Mouse (Mus musculus): ENCODE results near the gene Ap1m1. TPM values are rescaled to one million over a fixed set of nuclear protein-coding genes. Genes with fewer than 3 reads are reported as not detected.

The Ap1m1 gene
- polyA plus RNA-seq, 1 experiment from 2014 or later = 173 TPM

DNA sequence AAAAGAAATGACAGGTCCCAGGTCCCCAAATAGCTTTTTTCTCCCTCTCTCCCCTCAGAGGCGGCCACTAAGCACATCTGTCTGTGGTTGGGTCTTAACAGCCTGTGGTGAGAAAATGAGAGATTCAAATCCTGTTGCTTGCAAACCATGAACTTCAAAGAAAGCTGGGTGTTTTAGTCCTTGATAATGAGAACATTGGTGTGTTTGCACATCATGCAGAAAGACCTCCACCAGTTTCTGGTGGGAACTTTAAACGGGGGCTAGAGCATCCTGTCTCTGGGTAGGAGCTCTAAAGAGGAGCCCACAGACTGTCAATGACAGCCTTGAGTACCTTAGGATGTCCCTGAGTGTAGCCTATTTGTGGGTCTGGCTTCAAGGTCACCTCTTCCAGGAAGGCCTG, 51.3 kb downstream of the Ap1m1 start:
- Histone ChIP-seq H3K4me1 (replicated peaks; ENCODE audit: control insufficient read depth, insufficient read depth, low read length) (no peaks in the 10 kb centered on the region), H3K9ac (ENCODE audit: low read length) (no peak overlapping the region), H3K27ac (ENCODE audit: low read depth, low read length) (no peak overlapping the region), H3K4me3 (ENCODE audit: low read depth, low read length) (no peak overlapping the region), H3K36me3 (ENCODE audit: control insufficient read depth, insufficient read depth, low read length) (no peaks in the 10 kb centered on the region), H3K4me2 (ENCODE audit: low read depth, low read length, severe bottlenecking) (no peak overlapping the region), H3K27me3 (ENCODE audit: control insufficient read depth, insufficient read depth, low read length) (no peaks in the 10 kb centered on the region), H3K9me3 (ENCODE audit: control insufficient read depth, low read length) (no peaks in the 10 kb centered on the region)
- no peak for ATAC-seq (replicated peaks; ENCODE audit: low FRiP score)
- no peak for DNase-seq (ENCODE audit: low spot score)
- WGBS = 82% methylated on average over 2 of the region's 2 CpGs

DNA sequence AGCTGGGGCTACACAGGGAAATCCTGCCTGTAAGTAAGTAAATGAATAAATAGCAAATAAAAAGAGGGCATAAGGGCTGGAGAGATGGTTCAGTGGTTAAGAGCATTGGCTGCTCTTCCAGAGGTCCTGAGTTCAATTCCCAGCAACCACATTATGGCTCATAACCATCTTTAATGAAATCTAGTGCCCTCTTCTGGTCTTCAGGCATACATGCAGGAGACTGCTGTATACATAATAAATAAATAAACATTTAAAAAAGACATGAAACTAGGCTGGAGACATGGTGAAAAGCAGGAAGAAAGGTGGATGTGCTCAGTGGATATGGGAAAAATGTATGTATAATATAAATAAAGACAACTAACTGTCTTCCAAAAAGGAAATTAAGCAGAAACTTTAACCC, 53.5 kb downstream of the Ap1m1 start:
- ATAC-seq (replicated peaks; ENCODE audit: low FRiP score) (no peak), DNase-seq (ENCODE audit: low spot score) (no peak)
- H3K4me1 ChIP-seq (replicated peaks; ENCODE audit: control insufficient read depth, insufficient read depth, low read length) = no peaks in the 10 kb centered on the region
- H3K27ac ChIP-seq (ENCODE audit: low read depth, low read length) = no peak overlapping the region
- H3K36me3 ChIP-seq (ENCODE audit: control insufficient read depth, insufficient read depth, low read length) = no peaks in the 10 kb centered on the region
- no peak overlapping the region for H3K9ac ChIP-seq (ENCODE audit: low read length)
- H3K27me3 ChIP-seq (ENCODE audit: control insufficient read depth, insufficient read depth, low read length) = no peaks in the 10 kb centered on the region
- H3K4me2 ChIP-seq (ENCODE audit: low read depth, low read length, severe bottlenecking) = no peak overlapping the region
- no peak overlapping the region for H3K4me3 ChIP-seq (ENCODE audit: low read depth, low read length)
- H3K9me3 ChIP-seq (ENCODE audit: control insufficient read depth, low read length) = no peaks in the 10 kb centered on the region

DNA sequence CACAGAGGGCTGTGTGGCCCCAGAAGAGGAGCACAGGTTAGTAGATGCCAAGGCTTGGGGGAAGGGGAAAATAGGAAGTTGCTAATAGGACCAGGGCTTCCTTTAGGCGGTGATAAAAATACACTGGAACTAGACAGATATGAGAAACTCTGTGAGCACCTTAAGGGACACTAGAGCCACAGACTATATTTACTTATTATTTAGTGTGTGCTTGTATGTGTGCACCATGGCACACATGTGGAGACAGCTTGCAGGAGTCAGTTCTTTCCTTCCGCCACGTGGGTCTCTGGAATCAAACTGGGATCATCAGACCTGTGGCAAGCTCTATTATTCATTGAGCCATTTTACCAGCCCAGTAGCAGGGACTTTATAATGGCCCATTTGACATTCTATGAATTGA, 55.3 kb downstream of the Ap1m1 start:
- no peak for DNase-seq (ENCODE audit: low spot score)
- no peak overlapping the region for H3K4me3 ChIP-seq (ENCODE audit: low read depth, low read length)
- no peak for ATAC-seq (replicated peaks; ENCODE audit: low FRiP score)
- H3K9me3 ChIP-seq (ENCODE audit: control insufficient read depth, low read length) = no peaks in the 10 kb centered on the region
- no peaks in the 10 kb centered on the region for H3K27me3 ChIP-seq (ENCODE audit: control insufficient read depth, insufficient read depth, low read length)
- no peaks in the 10 kb centered on the region for H3K36me3 ChIP-seq (ENCODE audit: control insufficient read depth, insufficient read depth, low read length)
- 76% methylated on average over 3 of the region's 3 CpGs for WGBS
- no peak overlapping the region for H3K4me2 ChIP-seq (ENCODE audit: low read depth, low read length, severe bottlenecking)
- no peak overlapping the region for H3K9ac ChIP-seq (ENCODE audit: low read length)
- H3K27ac ChIP-seq (ENCODE audit: low read depth, low read length) = no peak overlapping the region
- no peaks in the 10 kb centered on the region for H3K4me1 ChIP-seq (replicated peaks; ENCODE audit: control insufficient read depth, insufficient read depth, low read length)

DNA sequence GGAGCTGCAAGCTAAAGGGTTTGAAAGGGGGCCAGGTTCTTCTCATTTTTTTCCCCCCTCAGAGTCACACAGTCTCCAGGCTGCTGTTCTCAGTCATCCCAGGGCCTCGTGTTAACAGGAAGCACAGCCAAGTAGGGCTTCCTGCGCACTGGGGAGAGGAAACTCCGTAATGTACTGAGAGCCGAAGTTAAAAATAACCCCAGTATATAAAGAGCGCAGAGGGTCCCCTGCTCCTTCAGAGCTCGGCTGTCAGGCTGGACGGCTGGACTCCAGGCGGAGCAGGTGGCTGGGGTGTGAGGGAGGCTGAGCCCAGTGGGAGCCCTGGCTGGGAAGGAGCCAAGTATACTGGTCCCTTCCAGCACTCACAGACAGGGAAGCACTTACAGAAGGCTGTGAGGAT, 55.9 kb downstream of the Ap1m1 start:
- ATAC-seq (replicated peaks; ENCODE audit: low FRiP score) = no peak
- DNase-seq (ENCODE audit: low spot score) = no peak
- Histone ChIP-seq H3K36me3 (ENCODE audit: control insufficient read depth, insufficient read depth, low read length) (no peaks in the 10 kb centered on the region), H3K27me3 (ENCODE audit: control insufficient read depth, insufficient read depth, low read length) (no peaks in the 10 kb centered on the region), H3K4me3 (ENCODE audit: low read depth, low read length) (no peak overlapping the region), H3K27ac (ENCODE audit: low read depth, low read length) (no peak overlapping the region), H3K9me3 (ENCODE audit: control insufficient read depth, low read length) (no peaks in the 10 kb centered on the region), H3K9ac (ENCODE audit: low read length) (no peak overlapping the region), H3K4me2 (ENCODE audit: low read depth, low read length, severe bottlenecking) (no peak overlapping the region), H3K4me1 (replicated peaks; ENCODE audit: control insufficient read depth, insufficient read depth, low read length) (no peaks in the 10 kb centered on the region)
- WGBS = 74% methylated on average over 8 of the region's 8 CpGs

DNA sequence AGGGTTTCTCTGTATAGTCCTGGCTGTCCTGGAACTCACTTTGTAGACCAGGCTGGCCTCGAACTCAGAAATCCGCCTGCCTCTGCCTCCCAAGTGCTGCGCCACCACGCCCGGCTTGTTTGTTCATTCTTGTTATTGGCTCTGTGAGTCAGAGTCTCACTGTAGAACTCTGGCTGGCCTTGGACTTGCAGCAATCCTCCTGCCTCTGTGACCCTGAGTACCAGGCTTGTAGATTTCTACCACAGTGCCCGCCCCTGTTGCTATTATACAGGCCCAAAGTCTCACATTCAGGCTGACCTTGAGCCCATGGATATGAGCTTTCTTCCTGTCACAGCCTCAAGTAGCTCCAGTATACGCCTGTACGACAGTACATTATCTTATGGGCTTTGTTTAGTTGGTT, 56.7 kb downstream of the Ap1m1 start:
- H3K27me3 ChIP-seq (ENCODE audit: control insufficient read depth, insufficient read depth, low read length) = no peaks in the 10 kb centered on the region
- no peaks in the 10 kb centered on the region for H3K9me3 ChIP-seq (ENCODE audit: control insufficient read depth, low read length)
- no peak overlapping the region for H3K27ac ChIP-seq (ENCODE audit: low read depth, low read length)
- ATAC-seq (replicated peaks; ENCODE audit: low FRiP score) = no peak
- H3K4me2 ChIP-seq (ENCODE audit: low read depth, low read length, severe bottlenecking) = no peak overlapping the region
- no peaks in the 10 kb centered on the region for H3K4me1 ChIP-seq (replicated peaks; ENCODE audit: control insufficient read depth, insufficient read depth, low read length)
- H3K4me3 ChIP-seq (ENCODE audit: low read depth, low read length) = no peak overlapping the region
- WGBS = 92% methylated on average over 8 of the region's 8 CpGs
- no peaks in the 10 kb centered on the region for H3K36me3 ChIP-seq (ENCODE audit: control insufficient read depth, insufficient read depth, low read length)
- DNase-seq (ENCODE audit: low spot score) = no peak
- no peak overlapping the region for H3K9ac ChIP-seq (ENCODE audit: low read length)

DNA sequence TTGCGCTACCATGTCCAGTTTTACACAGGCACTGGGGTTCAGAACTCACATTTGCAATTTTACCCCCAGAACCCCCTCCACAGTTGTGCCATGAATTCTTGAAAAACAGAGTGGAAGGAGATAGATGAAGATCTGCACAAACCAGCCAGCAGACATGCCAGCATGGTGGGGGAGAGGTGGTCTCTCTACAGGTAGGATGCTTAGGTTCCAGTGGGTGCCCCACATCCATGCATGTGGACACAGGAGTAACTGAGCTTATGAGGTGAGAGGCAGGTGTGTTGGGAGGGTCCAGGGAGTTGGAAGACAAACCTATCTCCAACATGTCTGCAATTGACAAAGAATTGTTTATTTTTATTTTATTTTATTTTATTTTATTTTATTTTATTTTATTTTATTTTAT, 59.1 kb downstream of the Ap1m1 start:
- Histone ChIP-seq H3K4me1 (replicated peaks; ENCODE audit: control insufficient read depth, insufficient read depth, low read length) (no peaks in the 10 kb centered on the region), H3K4me3 (ENCODE audit: low read depth, low read length) (no peak overlapping the region), H3K27ac (ENCODE audit: low read depth, low read length) (no peak overlapping the region), H3K9me3 (ENCODE audit: control insufficient read depth, low read length) (no peaks in the 10 kb centered on the region), H3K4me2 (ENCODE audit: low read depth, low read length, severe bottlenecking) (no peak overlapping the region), H3K9ac (ENCODE audit: low read length) (no peak overlapping the region), H3K27me3 (ENCODE audit: control insufficient read depth, insufficient read depth, low read length) (no peaks in the 10 kb centered on the region), H3K36me3 (ENCODE audit: control insufficient read depth, insufficient read depth, low read length) (no peaks in the 10 kb centered on the region)
- ATAC-seq (replicated peaks; ENCODE audit: low FRiP score) (no peak), DNase-seq (ENCODE audit: low spot score) (no peak)
- WGBS = 83% methylated on average over 1 of the region's 1 CpGs

DNA sequence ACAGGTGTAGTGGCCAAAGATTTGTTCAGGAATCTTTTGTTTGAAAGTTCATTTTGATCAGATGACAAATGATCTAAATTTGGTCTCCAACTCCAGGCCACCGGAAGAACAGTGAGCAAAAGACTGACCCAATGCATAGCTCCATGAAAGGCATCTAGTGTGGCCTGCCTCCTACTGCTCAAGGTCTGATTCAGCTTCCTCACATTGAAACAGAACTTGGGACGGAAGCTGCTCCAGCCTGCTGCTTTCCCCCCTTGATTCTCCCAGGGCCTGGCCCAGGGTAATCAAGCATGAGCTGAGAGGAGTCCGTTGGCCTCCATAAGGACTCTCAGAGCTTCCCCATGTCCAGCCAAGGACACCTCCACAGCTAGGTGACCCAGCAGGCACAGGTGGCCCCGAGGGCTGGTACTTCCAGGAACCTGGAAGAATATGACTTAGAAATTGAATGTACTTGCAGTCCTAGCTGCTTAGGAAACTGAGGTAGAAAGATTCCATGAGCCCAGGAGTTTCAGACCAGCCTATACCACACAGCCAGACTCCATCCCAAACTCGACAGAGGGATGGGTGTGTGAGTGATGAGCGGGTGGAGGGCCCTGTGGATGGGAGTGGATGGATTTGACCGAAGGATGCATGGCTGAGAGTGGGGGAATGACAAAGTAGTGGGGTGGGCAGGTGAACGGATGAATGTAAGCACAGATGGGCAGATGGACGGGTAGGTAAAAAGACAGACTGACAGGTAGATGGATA, 61.0 kb downstream of the Ap1m1 start:
- Histone ChIP-seq H3K9me3 (ENCODE audit: control insufficient read depth, low read length) (no peaks in the 10 kb centered on the region), H3K4me3 (ENCODE audit: low read depth, low read length) (no peak overlapping the region), H3K9ac (ENCODE audit: low read length) (no peak overlapping the region), H3K27me3 (ENCODE audit: control insufficient read depth, insufficient read depth, low read length) (no peaks in the 10 kb centered on the region), H3K36me3 (ENCODE audit: control insufficient read depth, insufficient read depth, low read length) (no peaks in the 10 kb centered on the region), H3K4me1 (replicated peaks; ENCODE audit: control insufficient read depth, insufficient read depth, low read length) (no peaks in the 10 kb centered on the region), H3K27ac (ENCODE audit: low read depth, low read length) (no peak overlapping the region), H3K4me2 (ENCODE audit: low read depth, low read length, severe bottlenecking) (no peak overlapping the region)
- WGBS = 86% methylated on average over 9 of the region's 9 CpGs
- DNase-seq (ENCODE audit: low spot score) (no peak), ATAC-seq (replicated peaks; ENCODE audit: low FRiP score) (no peak)

DNA sequence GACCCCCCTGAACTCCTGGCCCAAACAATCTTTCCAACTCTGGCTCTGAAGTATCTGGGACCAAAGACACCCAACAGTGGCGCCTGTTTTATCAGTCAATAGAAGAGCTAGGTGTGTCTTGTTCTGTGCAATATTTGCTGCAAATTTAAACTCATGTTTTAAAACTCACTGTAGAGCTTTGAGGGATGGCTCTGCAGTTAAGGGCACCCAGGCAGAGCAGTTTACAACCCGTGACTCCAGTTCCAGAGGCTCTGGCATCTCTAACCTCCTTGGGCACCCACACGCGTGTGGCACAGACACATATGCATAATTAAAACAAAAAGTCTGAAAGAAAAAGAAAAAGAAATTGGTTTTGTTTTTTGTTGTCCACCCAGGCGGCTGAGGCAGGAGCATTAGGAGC, 61.7 kb downstream of the Ap1m1 start:
- Histone ChIP-seq H3K27me3 (ENCODE audit: control insufficient read depth, insufficient read depth, low read length) (no peaks in the 10 kb centered on the region), H3K36me3 (ENCODE audit: control insufficient read depth, insufficient read depth, low read length) (no peaks in the 10 kb centered on the region), H3K9me3 (ENCODE audit: control insufficient read depth, low read length) (no peaks in the 10 kb centered on the region), H3K4me2 (ENCODE audit: low read depth, low read length, severe bottlenecking) (no peak overlapping the region), H3K9ac (ENCODE audit: low read length) (no peak overlapping the region), H3K4me1 (replicated peaks; ENCODE audit: control insufficient read depth, insufficient read depth, low read length) (no peaks in the 10 kb centered on the region), H3K4me3 (ENCODE audit: low read depth, low read length) (no peak overlapping the region), H3K27ac (ENCODE audit: low read depth, low read length) (no peak overlapping the region)
- DNase-seq (ENCODE audit: low spot score) (no peak), ATAC-seq (replicated peaks; ENCODE audit: low FRiP score) (no peak)
- 82% methylated on average over 5 of the region's 5 CpGs for WGBS

DNA sequence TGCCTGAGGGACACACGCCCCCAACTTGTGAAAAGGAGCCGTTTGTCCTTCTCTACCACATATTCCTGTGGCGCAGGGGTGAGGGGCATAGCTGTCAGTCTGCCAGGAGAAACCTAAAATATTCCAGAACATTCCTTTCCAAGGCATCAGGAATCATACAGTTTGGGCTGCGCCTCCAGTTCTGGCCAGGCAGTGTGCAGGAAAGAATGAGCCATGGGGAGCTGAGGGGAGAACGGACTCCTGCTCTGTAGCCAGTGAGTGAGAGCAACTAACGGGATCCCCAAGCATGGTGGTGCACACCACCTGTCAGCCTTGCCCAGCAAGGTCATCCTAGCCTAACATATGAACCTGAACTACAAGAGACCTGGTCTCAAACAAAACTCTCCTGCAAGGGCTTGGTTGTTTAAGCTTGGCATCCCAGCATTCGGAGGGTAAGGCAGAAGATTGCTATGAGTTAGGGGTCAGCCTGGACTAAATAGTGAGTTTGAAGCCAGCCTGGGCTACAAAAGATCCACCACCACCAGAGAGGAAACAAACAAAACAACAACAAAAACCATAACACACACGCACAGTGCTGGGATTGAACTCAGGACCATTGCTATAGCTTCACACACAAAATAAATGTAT, 63.3 kb downstream of the Ap1m1 start:
- no peak overlapping the region for H3K27ac ChIP-seq (ENCODE audit: low read depth, low read length)
- H3K4me3 ChIP-seq (ENCODE audit: low read depth, low read length) = no peak overlapping the region
- H3K9ac ChIP-seq (ENCODE audit: low read length) = no peak overlapping the region
- H3K4me2 ChIP-seq (ENCODE audit: low read depth, low read length, severe bottlenecking) = no peak overlapping the region
- H3K36me3 ChIP-seq (ENCODE audit: control insufficient read depth, insufficient read depth, low read length) = no peaks in the 10 kb centered on the region
- H3K4me1 ChIP-seq (replicated peaks; ENCODE audit: control insufficient read depth, insufficient read depth, low read length) = no peaks in the 10 kb centered on the region
- WGBS = 75% methylated on average over 8 of the region's 8 CpGs
- ATAC-seq (replicated peaks; ENCODE audit: low FRiP score) = no peak
- no peaks in the 10 kb centered on the region for H3K27me3 ChIP-seq (ENCODE audit: control insufficient read depth, insufficient read depth, low read length)
- DNase-seq (ENCODE audit: low spot score) = no peak
- no peaks in the 10 kb centered on the region for H3K9me3 ChIP-seq (ENCODE audit: control insufficient read depth, low read length)

All from forebrain, embryonic 11.5 days (tissue).